Mouse (Mus musculus): ENCODE measurements around the gene Gm38392.
"Not testable (repeated sequence)": the region's sequence is repeated elsewhere in the genome, so short reads cannot be mapped to it uniquely, and the experiment has no call there.

Gm38392 gene

DNA sequence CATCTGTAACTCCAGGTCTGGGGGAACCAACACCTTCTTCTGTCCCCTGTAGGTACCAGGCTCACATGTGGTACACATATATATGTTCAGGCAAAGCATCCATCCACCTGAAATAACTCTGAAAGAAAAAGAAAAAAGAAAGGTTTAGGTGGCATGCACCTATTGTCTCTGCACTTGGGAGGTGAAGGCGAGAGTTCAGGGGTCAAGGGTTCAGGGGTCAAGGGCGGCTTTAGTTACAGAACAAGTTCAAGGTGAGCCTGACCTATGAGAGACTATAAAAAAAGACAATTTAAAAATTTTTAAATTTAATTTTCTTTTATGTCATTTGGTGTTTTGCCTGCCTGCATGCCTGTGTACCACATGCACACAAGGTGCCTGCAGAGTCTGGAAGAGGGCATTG lies 7.0 kb downstream of the Gm38392 start:
- no peak for DNase-seq (ENCODE audit: low read depth, low spot score)

DNA sequence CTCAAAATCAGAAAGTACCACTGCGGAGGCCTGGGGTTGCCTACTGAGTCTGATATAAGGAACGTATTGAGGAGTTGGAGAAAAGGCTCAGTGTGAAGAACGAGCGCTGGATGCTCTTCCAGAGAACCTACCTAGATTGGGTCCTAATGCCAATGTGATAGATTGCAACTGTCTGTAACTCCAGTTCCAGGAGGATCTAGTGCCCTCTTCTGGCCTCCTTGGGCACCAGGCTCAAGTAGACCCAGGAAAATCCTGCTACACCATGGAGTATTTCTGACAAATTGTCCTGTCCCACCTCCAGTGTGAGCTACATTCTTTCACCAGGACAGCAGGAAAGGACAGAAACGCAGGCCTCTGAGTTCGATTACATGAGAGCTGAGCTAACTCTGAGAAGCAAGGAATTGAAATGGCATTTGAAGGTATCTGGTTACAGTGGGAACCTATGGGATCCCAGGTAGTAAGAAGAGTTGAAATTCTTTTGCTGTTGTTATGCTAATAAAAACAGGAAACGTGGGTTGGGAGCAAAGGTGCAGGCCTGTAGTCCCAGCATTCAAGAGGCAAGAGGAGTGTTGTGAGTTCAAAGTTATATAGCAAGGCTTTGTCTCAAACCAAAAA lies 10.4 kb downstream of the Gm38392 start:
- no peak for DNase-seq (ENCODE audit: low read depth, low spot score)

DNA sequence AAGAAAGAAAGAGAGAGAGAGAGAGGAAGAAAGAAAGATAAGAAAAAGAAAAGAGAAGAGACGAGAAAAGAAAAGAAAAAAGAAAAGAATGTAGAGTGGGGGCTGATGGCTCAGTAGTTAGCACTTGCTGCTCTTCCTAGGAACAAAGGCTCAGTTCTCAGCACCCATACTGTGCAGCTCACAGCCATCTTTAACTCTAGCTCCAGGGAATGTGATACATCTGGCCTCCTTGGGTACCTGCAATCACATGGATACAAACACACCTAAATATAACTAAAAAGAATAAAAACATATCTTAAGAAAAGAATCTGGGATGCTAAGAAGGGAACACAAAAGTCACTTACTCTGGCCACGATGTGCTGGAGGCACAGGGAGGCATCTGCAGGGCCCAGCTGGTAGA lies 10.9 kb downstream of the Gm38392 start:
- DNase-seq (ENCODE audit: low read depth, low spot score) = no peak

DNA sequence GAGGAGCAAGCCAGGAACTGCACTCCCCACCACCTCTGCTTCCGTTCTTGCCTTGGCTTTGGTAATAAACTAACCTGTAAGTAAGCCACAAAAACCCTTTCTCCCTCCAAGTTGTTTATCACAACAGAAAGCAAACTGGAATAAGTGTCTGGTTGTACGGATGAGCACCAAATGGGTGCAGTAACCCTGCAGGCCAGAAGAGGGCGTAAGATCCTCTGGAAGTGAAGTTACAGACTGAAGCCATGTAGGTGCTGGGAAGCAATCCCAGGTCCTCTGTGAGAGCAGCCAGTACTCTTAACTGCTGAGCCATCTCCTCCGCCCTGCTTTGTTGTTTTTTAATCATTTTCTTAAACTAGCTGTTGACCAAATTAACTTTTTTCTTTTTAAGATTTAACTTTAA lies 13.0 kb downstream of the Gm38392 start:
- no peak for DNase-seq (ENCODE audit: low read depth, low spot score)

DNA sequence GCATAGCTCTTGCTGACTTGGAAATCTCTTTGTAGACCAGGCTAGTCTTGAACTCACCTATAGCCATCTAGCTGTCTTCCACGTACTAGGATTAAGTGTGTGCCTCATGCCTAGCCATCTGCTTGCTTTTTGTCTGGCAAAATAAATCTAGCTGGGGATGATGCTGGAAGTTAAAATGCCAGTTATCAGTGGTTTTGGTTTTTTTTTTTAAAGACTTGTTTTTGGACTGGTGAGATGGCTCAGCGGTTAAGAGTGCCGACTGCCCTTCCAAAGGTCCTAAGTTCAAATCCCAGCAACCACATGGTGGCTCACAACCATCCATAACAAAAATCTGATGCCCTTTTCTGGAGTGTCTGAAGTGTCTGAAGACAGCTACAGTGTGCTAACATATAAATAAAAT lies 15.2 kb downstream of the Gm38392 start:
- DNase-seq (ENCODE audit: low read depth, low spot score) = no peak

DNA sequence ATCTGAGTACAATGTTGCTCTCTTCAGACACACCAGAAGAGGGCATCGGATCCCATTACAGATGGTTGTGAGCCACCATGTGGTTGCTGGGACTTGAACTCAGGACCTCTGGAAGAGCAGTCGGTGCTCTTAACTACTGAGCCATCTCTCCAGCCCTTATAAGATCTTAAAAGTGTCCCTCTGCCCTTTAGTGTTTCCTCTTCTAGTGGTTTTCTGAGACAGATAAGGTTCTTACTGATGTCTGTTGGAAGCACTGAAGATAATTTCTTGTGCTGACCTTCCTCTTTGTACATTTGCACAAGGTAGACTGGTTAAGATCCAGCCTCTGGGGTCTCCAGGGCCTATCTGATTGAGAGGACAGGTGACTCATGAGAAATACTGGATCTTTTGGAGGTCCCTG lies 15.7 kb downstream of the Gm38392 start:
- not testable (repeated sequence) for DNase-seq (ENCODE audit: low read depth, low spot score)

DNA sequence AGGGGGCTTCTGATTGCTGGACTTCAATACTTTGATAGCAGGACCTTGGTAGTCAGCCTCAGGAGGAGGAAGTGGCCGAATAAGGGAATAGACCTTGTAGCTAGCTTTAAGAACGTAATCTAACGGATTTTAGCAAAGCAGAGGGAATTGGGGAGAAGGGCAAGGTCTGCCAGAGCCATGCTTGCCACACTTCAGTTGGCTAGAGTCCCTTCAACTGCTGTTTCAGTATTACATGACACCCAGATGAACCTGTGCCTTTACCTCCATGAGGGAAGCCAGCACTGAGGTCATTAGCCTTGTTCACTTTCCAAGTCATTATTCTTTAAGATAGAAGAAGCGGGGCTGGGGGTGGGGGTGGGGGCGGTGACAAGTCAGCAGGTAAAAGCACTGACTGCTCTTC lies 18.0 kb downstream of the Gm38392 start:
- no peak for DNase-seq (ENCODE audit: low read depth, low spot score)

DNA sequence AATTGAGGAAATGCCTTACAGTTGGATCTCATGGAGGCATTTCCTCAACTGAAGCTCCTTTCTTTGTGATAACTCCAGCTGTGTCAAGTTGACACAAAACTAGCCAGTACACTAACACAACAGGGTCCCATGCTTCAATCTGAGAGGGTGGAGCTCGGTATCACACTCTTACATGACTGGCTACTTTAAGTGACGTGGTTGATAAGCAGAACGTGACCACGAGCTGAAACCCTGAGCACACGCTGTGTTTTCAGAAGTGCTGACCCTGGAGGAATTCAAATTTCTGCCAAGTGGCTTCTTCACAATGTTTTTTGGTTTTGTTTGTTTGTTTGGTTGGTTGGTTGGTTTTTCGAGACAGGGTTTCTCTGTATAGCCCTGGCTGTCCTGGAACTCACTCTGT lies 19.0 kb downstream of the Gm38392 start:
- not testable (repeated sequence) for DNase-seq (ENCODE audit: low read depth, low spot score)

DNA sequence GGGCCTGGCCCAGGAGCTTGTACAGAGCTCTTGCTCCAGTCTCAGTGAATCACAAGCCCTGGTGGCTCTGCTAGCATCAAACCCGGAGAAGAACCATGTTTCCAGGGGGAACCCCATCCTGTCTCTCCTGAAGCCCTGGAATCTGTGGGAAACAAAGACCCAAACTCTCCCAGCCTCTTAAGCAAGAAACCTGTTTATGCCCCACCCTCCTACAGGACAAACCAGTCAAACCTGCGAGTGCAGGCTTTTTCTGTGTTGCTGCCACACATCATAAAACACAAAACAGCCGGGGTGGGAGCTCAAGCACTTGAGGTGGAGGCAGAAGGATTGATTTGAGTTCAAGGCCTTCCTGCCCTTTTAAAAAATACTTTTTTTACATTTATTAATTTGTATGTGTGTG lies 24.7 kb downstream of the Gm38392 start:
- no peak for DNase-seq (ENCODE audit: low read depth, low spot score)

DNA sequence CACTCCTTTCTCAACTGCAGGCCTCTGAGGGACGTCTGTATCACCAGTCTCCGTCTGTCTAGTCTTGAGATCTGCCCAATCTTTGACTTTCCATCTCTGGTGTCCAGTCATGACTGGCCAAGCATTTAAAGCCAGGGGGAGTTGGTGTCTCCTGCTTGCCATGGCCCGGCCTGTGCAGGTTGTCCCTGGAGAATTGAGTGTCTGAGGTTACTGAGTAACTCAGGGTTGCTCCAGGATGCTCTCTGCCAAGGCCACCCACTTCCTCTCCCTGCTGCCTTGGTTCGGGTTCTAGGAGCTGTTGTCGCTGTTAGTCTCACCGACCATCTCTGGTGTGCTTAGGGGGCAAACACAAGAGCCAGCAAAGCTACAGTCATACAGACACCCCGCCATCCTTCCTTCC lies 30.6 kb downstream of the Gm38392 start:
- no peak for DNase-seq (ENCODE audit: low read depth, low spot score)

DNA sequence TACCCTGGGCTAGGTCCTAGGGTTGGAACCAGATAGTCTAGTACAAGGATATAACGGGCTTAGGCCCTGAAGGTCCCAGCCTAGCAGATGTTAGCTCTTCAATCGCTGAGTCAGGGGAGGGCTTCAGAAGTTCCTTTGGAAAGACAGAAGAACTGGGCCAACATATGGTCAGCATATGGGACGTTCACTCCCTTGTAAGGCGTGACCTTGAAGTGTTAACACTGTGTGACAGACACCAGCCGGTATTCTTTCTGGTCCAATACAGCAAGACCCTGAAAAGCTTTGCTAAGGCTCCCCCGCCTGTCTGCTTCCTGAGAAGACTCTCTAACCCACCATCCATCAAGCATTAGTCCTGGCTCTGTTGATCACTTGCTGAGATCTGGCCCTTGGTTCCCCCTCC lies 31.1 kb downstream of the Gm38392 start:
- no peak for DNase-seq (ENCODE audit: low read depth, low spot score)

DNA sequence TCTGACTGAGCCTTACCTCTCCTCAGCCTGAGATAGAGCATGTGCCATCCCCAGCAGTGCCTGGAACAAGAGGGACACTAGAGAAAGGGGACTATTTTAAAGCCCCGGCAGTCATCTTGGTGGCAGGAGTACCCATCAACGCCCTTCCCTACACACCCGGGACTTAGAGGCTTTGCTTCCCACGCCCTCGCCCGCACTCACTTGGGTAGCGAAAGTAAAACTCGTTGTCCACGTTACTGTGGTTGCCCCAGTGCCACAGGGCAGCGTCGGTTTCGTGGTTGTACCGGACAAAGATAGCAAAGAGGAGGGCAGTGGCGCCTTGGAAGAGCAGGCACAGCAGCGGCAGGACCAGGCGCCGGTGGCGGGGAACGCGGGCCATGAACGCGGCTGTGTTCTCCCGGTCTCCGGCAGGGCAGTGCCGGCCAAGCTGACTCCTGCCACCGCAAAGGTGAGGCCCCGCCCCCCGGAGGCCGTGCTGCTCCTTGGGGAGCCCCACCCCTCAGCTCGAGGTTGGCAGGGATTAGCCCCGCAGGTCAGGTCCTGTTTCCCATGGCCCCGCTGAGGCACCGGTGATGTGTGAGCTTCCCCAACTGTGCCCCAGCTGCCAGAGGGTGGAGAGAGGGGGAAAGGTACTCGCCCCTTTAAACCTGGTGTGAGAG lies 32.6 kb downstream of the Gm38392 start, which contains the start of gene Rhbg:
TSS of gene Rhbg (minus strand) at position 442 of the 659 bp plus-strand sequence.
- DNase-seq (ENCODE audit: low read depth, low spot score) = no peak

DNA sequence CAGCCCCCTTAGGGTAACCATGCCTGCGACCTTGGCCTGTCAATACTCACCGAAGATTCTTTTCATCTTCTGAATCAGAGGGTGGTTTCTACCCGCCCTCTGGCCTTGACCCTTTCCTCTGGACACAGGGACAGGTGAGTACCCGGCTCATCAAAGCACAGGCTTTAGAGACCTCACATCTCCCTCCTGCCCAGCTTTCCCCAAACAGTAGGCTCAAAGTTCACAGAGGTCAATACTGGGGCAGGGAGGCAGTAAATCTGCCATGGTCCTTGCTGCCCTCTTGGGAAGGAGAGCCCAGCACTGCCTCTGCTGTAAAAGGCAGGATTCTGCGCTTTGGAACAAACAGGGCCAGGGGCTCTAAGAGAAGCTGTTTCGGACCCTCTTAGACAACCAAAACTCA lies 34.3 kb downstream of the Gm38392 start:
- no peak for DNase-seq (ENCODE audit: low read depth, low spot score)

DNA sequence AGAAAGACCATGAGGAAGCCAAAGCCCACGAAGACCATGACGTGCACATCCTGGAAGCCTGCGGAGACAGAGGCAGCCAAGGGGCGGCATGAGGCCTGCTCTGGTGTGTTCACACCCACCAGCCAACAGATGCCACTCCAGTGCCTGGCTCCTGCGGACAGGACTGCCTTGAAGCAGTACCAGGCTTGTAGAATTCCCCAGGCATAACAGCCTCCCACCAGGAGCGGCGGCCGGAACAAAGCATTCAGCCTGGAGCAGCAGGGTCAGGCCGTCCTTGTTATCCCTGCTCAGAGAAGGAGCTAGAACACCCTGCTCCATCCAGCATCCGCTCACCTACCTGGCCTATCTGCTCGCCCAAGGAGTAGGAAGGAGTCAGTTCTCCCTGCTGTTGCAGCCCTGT lies 38.6 kb downstream of the Gm38392 start:
- no peak for DNase-seq (ENCODE audit: low read depth, low spot score)

DNA sequence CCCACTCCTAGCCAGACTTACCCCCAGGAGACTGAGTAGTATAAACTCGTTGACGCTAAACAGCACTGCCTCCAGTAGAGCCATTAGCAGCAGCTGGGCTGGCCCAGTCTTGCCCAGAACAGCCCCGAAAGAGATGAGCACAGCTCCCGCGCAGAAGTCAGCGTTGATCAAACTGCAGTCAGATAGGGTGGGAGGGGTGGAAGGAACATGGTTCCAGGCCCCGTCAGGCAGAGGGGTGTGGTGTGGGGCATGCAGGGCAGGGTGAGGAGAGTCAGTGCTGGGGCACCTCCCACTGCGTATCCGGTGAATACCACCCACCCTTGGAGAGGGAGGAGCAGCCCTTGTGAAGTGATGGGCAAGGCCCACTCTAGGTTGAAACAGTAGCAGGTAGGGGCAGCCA lies 39.3 kb downstream of the Gm38392 start:
- no peak for DNase-seq (ENCODE audit: low read depth, low spot score)

DNA sequence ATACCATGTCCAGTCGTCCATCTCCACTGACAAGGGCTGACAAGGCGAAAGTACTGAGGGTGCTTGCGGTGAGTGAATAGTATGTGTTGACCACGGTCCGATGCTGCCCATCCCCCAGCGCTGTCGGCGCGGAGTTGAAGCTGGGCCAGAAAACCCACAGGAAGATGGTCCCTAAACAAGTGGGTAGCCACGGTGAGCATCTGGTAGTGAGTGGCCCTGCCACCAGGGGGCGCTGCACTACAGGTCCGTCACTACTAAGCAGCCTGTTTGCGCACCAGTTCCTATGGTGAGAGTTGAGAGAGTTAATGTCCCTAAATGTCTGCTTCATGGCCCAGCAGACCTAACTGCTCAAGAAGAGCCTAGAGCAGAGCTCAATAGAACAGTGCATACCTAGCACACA lies 41.2 kb downstream of the Gm38392 start:
- DNase-seq (ENCODE audit: low read depth, low spot score) = peak; percentile 36

DNA sequence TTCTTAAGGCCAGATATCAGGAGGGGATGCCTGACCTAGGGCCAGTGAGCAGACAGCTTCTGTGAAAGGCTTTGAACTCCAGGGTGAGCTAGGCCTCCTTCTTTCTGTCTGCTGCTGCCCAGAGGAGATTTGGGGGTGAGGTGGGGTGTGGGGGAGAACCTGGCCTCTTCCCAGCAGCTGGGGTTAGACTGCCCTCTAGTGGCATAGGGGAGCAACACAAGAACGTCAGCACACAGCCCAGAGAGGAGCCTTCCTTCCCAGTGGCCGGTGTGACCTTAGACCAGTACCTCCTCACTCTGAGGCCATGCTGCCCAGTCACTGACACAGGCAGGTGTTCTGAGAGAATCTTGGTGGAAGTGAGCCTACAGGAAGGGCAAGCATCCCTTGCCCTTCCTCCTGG lies 42.9 kb downstream of the Gm38392 start:
- peak; percentile 25 for DNase-seq (ENCODE audit: low read depth, low spot score)

DNA sequence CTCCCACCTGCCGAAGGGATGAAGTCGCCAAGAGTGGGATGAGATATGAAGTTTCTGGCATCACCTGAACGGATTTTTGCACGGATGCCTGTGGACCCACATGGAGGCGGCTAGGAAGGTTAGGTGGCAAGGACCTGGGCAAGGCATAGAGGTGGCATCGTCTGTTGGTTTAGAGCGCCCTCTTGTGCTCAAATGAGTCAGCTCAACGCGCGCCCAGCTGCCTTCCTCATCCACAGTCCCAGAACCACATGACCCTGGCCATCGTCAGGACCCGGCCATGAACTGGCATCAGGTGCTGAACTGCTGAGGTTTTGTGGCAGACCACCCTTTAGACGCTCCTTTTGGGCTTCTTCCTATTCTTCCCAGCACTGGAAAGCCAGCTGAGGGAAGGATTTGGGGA lies 44.5 kb downstream of the Gm38392 start:
- peak; percentile 26 for DNase-seq (ENCODE audit: low read depth, low spot score)

DNA sequence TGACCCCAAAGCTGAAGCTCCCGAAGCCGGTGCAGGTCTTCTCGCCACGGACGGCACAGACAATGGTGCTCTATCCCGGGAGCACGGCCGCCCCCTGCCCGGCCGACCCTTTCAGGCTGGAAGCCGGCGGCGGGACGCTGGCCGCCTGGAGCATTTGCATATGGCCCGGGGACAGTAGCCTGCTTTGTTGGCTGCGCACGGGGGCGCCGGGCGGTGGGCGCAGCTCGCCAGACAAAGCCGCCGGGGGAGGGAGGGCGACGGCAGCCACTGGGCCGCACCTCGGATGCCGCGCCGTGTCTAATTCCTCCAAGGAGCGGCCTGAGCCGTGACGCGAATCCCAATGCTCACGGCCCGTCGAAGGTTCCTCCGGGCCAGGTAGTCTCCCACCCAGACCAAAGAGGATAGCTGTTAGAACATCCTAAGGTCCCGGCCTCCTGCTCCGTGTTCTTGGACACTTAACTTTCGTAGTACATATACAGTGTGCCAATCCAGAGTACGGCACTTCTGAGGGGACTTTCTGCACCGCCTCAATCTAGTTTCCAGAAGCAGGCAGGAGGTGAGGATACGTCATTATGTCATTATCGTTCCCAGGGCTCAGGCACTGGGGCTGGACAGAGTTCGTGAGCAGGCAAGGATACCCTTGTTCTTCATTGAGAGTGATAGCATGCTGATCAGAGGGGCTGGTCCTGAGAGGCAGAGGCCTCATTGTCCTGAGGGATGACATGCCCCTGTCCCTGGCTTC lies 45.8 kb downstream of the Gm38392 start:
- no peak for DNase-seq (ENCODE audit: low read depth, low spot score)

DNA sequence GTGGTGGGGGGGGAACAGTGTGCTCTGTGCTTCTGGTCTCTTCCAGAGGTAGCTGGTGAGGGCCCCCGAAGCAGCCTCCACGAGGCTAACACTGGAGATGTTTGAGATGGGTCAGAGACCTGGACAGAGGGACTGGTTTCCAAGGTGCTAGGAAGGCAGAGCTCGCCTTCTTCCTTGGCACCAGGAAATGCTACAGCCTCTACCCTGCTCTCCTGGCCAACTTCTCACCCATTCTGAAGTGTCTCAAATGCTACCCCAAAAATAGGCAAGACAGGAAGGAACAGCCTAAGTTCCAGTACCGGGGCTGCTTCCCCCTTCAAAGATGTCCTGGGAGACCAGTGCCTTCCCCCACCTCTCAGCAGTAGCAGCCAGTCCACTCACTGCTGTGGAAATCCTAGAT lies 47.6 kb downstream of the Gm38392 start:
- DNase-seq (ENCODE audit: low read depth, low spot score) = no peak

DNA sequence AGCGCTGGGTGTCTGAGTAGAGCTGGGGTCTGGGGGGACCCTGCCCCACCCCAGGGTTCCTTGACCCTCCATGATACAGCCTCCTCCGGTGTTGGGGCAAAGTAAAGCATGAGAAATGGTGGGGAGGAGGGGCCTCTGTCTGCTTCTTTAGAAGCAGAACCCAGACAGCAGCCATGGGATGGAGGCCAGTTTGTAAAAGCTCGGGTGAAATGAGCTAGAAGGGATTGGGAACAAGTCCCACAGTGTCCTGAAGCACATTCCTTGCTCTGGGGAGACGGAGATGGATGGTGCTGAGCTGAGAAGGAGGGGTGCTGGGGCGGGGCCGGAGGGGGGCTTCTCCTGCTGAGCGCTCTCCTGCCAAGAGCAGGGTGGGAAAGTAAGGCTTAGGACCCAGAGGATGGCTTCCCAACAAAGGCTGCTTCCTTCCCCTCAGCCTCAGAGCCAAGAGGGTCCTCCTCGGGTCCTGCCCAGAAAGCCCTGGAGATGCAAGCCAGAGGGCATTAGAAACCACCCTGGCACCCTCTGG lies 48.1 kb downstream of the Gm38392 start:
- no peak for DNase-seq (ENCODE audit: low read depth, low spot score)

DNA sequence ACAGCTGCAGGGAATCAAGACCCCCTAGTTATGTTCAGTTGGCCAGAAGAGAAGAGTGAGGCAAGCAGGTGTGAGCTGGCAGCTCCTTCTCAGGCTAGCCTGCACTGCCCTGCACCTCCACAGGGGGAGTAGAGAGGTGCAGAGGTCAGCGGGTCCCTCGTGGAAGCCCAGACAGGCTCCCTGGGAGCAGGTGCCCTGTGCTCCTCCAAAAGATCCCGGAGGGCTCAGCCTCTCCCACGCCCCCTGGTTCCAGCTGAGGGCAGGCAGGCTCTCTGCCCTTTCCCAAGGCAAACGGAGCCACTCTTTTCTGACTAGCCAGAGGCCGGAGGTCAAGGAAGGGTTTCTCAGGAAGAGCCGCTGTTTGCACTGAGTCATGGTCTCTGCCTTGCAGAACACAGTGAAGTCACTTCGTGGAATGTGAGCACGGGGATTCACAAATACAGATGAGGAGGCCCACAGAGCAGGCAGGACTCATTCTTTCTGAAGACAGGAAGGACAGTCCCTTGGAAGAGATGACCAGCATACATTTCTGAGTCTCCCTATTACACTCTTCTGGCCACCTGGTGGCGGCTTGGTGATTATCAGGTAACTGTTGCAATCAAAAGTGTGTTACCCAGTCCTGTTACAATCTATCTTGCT lies 49.3 kb downstream of the Gm38392 start:
- no peak for DNase-seq (ENCODE audit: low read depth, low spot score)

Data from c-Kit-negative CD71-positive TER-119-positive erythroid progenitor cells, embryonic 14.5 days (primary cell).